Mouse (Mus musculus) induced T-regulatory cell, adult 2 months (primary cell): ENCODE measurements around the gene Skint1.
"Not testable (repeated sequence)": the region's sequence is repeated elsewhere in the genome, so short reads cannot be mapped to it uniquely, and the experiment has no call there.

Experiments used
- DNase-seq: peaks from one replicate; pipeline ENCODE4 v3.0.0-alpha.2; 2012; ENCODE audit warnings: low read depth

The Skint1 gene

GRCm38 (mm10) chr4:112005969-112006368, at the start of gene Skint1:
Skint1 (plus strand) TSS chr4:112006269.
- DNase-seq = no peak

DNA sequence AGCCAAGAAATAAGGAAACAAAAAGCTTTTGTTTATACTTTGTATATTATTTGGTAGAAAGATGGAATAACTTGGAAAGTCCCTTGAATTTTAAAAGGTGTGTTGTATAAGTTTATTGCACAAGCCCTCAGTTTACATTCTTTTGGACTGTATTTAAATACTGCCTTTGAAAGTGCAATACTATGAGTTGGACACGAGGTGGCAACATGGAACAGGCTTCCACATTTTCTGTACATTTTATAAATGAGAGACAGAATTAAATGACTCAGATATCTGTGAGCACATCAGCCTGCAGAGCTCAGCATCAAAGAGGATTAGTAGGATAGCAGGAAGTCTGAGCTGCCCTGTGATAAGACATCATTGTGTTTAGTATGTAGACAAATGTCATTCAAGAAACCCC, 44.8 kb upstream of the Skint1 start:
- DNase-seq = no peak

GRCm38 (mm10) chr4:111963241-111963640, 42.8 kb upstream of the Skint1 start:
- not testable (repeated sequence) for DNase-seq

- no peak for DNase-seq
Observed at GRCm38 (mm10) chr4:111963669-111964068, 42.4 kb upstream of the Skint1 start.

- no peak for DNase-seq
Observed at GRCm38 (mm10) chr4:111972623-111973022, 33.4 kb upstream of the Skint1 start, which contains the start of gene Skint7. Skint7 (plus strand) TSS chr4:111972923.

DNA sequence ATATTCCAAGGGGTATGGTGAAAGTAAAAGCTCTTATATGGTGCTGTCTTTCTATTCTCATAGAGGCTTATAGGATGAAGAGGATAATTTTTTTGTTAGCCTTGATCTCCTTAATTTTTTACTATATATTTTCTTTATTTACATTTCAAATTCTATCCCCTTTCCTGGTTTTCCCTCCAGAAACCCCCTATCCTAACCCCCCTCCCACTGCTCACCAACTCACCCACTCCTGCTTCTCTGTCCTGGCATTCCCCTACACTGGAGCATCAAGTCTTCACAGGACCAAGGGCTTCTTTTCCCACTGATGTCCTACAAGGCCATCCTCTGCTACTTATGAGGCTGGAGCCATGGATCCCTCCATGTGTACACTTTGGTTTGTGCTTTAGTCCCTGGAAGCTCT, 65.6 kb downstream of the Skint1 start, which contains the start of gene Skint4:
TSS of gene Skint4 (plus strand) at position 301 of the 400 bp plus-strand sequence.
- no peak for DNase-seq
